Mouse (Mus musculus) liver, postnatal 0 days (tissue): ENCODE results near the gene Rbbp9.

Experiments
- CTCF ChIP-seq: sonication (generic); IDR thresholded peaks from 2 replicates; pipeline ENCODE4 v1.5.1; 2016; ENCODE audit warnings: antibody characterized with exemption, low read depth
- EP300 ChIP-seq: IDR thresholded peaks from 2 replicates; pipeline ENCODE4 v1.6.1; 2016; ENCODE audit warnings: antibody characterized with exemption, low read depth, mild to moderate bottlenecking

GRCm38 (mm10) chr2:144593951-144594651 is 43.4 kb upstream of the Rbbp9 start, which contains the start of gene Smim26:
- TF ChIP-seq CTCF = no peak
- no peak for TF ChIP-seq EP300
